ENCODE assay signal across 9 mouse cellular contexts in the genomic region with DNA sequence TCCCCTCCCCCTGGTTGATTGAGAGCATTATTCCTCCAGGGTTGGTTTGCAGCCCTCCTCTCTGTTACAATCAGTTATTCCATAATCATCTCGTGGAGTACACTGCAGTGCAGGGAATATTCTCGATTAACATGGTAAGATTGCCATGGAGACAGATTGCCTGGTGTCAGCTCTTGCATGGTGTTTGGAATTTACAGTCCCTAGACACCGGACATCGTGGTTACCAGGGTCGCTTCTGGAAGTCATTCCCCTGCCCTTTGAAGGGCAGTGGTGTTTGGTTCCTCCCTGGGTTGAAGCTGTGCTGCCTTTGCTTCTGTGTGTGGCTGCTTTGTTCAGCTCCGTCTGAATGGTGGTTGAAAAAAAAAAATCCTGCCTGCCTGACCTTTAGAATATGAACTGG.
DNase-seq lines count a peak whose midpoint lies in the region; ATAC-seq lines count a peak whose summit lies in the region.
"Had no signal": no experiment of that assay in that cellular context is flagged by ENCODE, and none has a peak within 500 bp of the region (broad histone marks: within the 10 kb centered on the region; RNA-seq: fewer than 3 reads in every experiment).

No protein-coding gene starts in this region.

- peak overlapping the region; percentile 46; the same call in 1 of the 2 replicates for H3K9ac ChIP-seq in heart, embryonic 14.5 days (ENCODE audit: low read length)
- H3K9ac ChIP-seq in hindbrain, embryonic 13.5 days: peak overlapping the region; percentile 63

- peak overlapping the region; percentile 20 to 68; a peak in 3 of 4 replicates for H3K27ac ChIP-seq in heart, embryonic 14.5 days (replicated peaks in 1 of 2; ENCODE audit: control insufficient read depth in 1 of 2, insufficient read depth in 1 of 2, low read depth in 2 of 2, low read length in 2 of 2)
- peak overlapping the region; percentile 87 for H3K27ac ChIP-seq in hindbrain, embryonic 13.5 days

- H3K4me3 ChIP-seq in heart, embryonic 14.5 days (ENCODE audit: control insufficient read depth in 1 of 2, insufficient read depth in 1 of 2, low read depth in 1 of 2, low read length in 2 of 2): no peak overlapping the region; a peak in 1 of 4 replicates
- no peak overlapping the region for H3K4me3 ChIP-seq in hindbrain, embryonic 13.5 days

- no peaks in the 10 kb centered on the region for H3K9me3 ChIP-seq in heart, embryonic 14.5 days (ENCODE audit: control insufficient read depth, low read length)
- H3K9me3 ChIP-seq in hindbrain, embryonic 13.5 days: no peaks in the 10 kb centered on the region

- intact Hi-C loops in heart, postnatal 14 days (cut with DNase I): no loop called here

- no peaks in the 10 kb centered on the region for H3K36me3 ChIP-seq in heart, embryonic 14.5 days (ENCODE audit: control insufficient read depth, insufficient read depth, low read length)
- H3K36me3 ChIP-seq in hindbrain, embryonic 13.5 days: peaks cover 38% of the 10 kb centered on the region

- ATAC-seq in heart, embryonic 14.5 days (ENCODE audit: insufficient number of reproducible peaks, insufficient read depth, low FRiP score, low read depth): no peak
- peak; percentile 67 for ATAC-seq in hindbrain, embryonic 13.5 days (ENCODE audit: low FRiP score)

- WGBS in heart, embryonic 14.5 days: 8% methylated on average over 6 of the region's 6 CpGs
- 3% methylated on average over 6 of the region's 6 CpGs for WGBS in hindbrain, embryonic 13.5 days

- H3K27me3 ChIP-seq in heart, embryonic 14.5 days (ENCODE audit: control insufficient read depth, insufficient read depth, low read length): no peaks in the 10 kb centered on the region
- H3K27me3 ChIP-seq in hindbrain, embryonic 13.5 days: no peaks in the 10 kb centered on the region

- no peak for DNase-seq in heart, postnatal 14 days
- peak; percentile 84 for DNase-seq in embryo, embryonic 10.5 days (ENCODE audit: low spot score)
- peak; percentile 50 for DNase-seq in neural tube, embryonic 10.5 days (ENCODE audit: extremely low spot score, low spot score)
- no peak for DNase-seq in testis, postnatal 14 days (ENCODE audit: low spot score)
- no peak for DNase-seq in urinary bladder, adult 18-20 months (ENCODE audit: low spot score in 2 of 2)
- DNase-seq in frontal cortex, postnatal 25 days (ENCODE audit: low spot score in 2 of 2): no peak
- DNase-seq: heart, adult 11 months had no signal

- peaks cover 13 to 14% of the 10 kb centered on the region in 2 experiments for H3K4me1 ChIP-seq in heart, embryonic 14.5 days (ENCODE audit: control insufficient read depth in 2 of 2, insufficient read depth in 2 of 2, low read length in 2 of 2)
- H3K4me1 ChIP-seq in hindbrain, embryonic 13.5 days (replicated peaks): peaks cover 63% of the 10 kb centered on the region

- H3K4me2 ChIP-seq in heart, embryonic 14.5 days (ENCODE audit: low read length): peak overlapping the region; percentile 51
- peak overlapping the region; percentile 21; the same call in 1 of the 2 replicates for H3K4me2 ChIP-seq in hindbrain, embryonic 13.5 days

Comparison
In these comparisons a context has a peak if more than half of its experiments do, and no peak if none do; other contexts are left out.
1. DNase-seq: peak in embryo, embryonic 10.5 days (single experiment) and neural tube, embryonic 10.5 days (single experiment); none in heart, postnatal 14 days (0 of 2), testis, postnatal 14 days (single experiment), urinary bladder, adult 18-20 months (0 of 2) and frontal cortex, postnatal 25 days (0 of 2).